Mouse (Mus musculus) kidney, embryonic 14.5 days (tissue): ENCODE measurements at regions not wholly inside any gene's neighbourhood (a gene's known extent, or its start where the extent isn't known, plus 50 kb on each side); places are given as distances from the start of the nearest gene placed in this dataset.
A peak's percentile ranks its signal among the peaks of the same experiment; 100 is the strongest.

Experiments
- ATAC-seq: fragments of 200-750 bp; cut with Nextera tagmentation; 2 replicates; pipeline ENCODE4 v1.8.0; 2017; ENCODE audit warnings: moderate number of reproducible peaks, mild to moderate bottlenecking, moderate TSS enrichment, moderate library complexity; ENCODE audit not compliant: low FRiP score, low TSS enrichment
- H3K27ac ChIP-seq: fragments of 300-500 bp; sonication (generic); 2 replicates; pipeline ENCODE4 v1.5.1; 2014; ENCODE audit warnings: low read depth, mild to moderate bottlenecking, low read length, moderate library complexity, mixed read lengths
- H3K27me3 ChIP-seq: fragments of 300-500 bp; sonication (generic); 2 replicates; pipeline ENCODE4 v1.6.1; 2014; ENCODE audit warnings: mild to moderate bottlenecking, low read length; ENCODE audit not compliant: control insufficient read depth, insufficient read depth
- H3K36me3 ChIP-seq: fragments of 300-500 bp; sonication (generic); 2 replicates; pipeline ENCODE4 v1.6.1; 2014; ENCODE audit warnings: low read length, mixed read lengths; ENCODE audit not compliant: control insufficient read depth, insufficient read depth
- H3K4me1 ChIP-seq: fragments of 300-500 bp; sonication (generic); 2 replicates; pipeline ENCODE4 v1.6.1; 2014; ENCODE audit warnings: low read length, mixed read lengths; ENCODE audit not compliant: control insufficient read depth, insufficient read depth
- H3K4me2 ChIP-seq: fragments of 300-500 bp; sonication (generic); replicated peaks from 2 replicates; pipeline ENCODE4 v1.6.1; 2014; ENCODE audit warnings: low read depth, mild to moderate bottlenecking, low read length
- H3K4me3 ChIP-seq: fragments of 300-500 bp; sonication (generic); 2 replicates; pipeline ENCODE4 v1.5.1; 2014; ENCODE audit warnings: mild to moderate bottlenecking, low read length
- H3K9ac ChIP-seq: fragments of 300-500 bp; sonication (generic); 2 replicates; pipeline ENCODE4 v1.6.1; 2014; ENCODE audit warnings: low read depth, mild to moderate bottlenecking, low read length, moderate library complexity
- H3K9me3 ChIP-seq: fragments of 300-500 bp; sonication (generic); 2 replicates; pipeline ENCODE4 v1.6.1; 2016; ENCODE audit warnings: low read length; ENCODE audit not compliant: control insufficient read depth
- WGBS: fragments of 180-500 bp; shearing (Covaris S2); extraction: QIAGEN DNeasy Blood & Tissue Kit; methylation state at CpG from one replicate; pipeline ENCODE4 v1.1.7; 2014; 5-methylcytosine and 5-hydroxymethylcytosine counted together

- ATAC-seq: no peak
- no peaks in the 10 kb centered on the region for H3K27me3 ChIP-seq
- H3K4me3 ChIP-seq: no peak overlapping the region
- no peaks in the 10 kb centered on the region for H3K4me1 ChIP-seq
- H3K9me3 ChIP-seq: no peaks in the 10 kb centered on the region
- H3K27ac ChIP-seq: no peak overlapping the region
- no peak overlapping the region for H3K9ac ChIP-seq
- no peak overlapping the region for H3K4me2 ChIP-seq
- no peaks in the 10 kb centered on the region for H3K36me3 ChIP-seq
Measured at GRCm38 (mm10) chr12:39047126-39047525, 267.9 kb downstream of the Etv1 start.

DNA sequence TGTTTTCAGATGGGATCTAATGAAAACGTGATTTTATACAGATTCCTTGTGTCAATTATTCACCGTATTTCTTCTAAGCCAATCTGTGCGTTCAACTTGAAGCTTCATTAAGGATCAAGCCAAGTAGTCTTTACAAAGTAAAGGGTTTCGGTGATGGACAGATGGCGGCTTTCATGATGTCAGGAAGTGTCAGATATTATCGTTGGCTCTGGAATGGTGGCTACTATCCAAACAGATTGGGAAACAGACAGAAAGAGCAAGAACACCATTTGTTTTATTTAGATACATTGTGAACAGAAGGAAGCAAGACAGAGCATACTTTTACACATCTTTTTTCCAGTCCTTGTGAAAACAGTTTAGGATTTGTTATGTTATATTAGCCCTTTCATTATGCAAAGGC lies 269.3 kb downstream of the Etv1 start:
- 77% methylated on average over 6 of the region's 6 CpGs for WGBS
- no peaks in the 10 kb centered on the region for H3K36me3 ChIP-seq

GRCm38 (mm10) chr12:39048958-39049357 lies 269.8 kb downstream of the Etv1 start:
- no peak for ATAC-seq
- Histone ChIP-seq H3K9me3 (no peaks in the 10 kb centered on the region), H3K4me1 (no peaks in the 10 kb centered on the region), H3K4me3 (no peak overlapping the region), H3K4me2 (no peak overlapping the region), H3K27ac (no peak overlapping the region), H3K36me3 (no peaks in the 10 kb centered on the region), H3K9ac (no peak overlapping the region), H3K27me3 (no peaks in the 10 kb centered on the region)
- WGBS: 82% methylated on average over 1 of the region's 1 CpGs

More for the DNA sequence above, 269.3 kb downstream of the Etv1 start:
- Histone ChIP-seq H3K27me3 (no peaks in the 10 kb centered on the region), H3K4me1 (no peaks in the 10 kb centered on the region), H3K9ac (no peak overlapping the region), H3K9me3 (no peaks in the 10 kb centered on the region), H3K4me2 (no peak overlapping the region), H3K27ac (no peak overlapping the region), H3K4me3 (no peak overlapping the region)
- no peak for ATAC-seq

GRCm38 (mm10) chr12:39070331-39071045 lies 291.3 kb downstream of the Etv1 start:
- Histone ChIP-seq H3K4me1 (no peaks in the 10 kb centered on the region), H3K4me2 (no peak overlapping the region), H3K9ac (no peak overlapping the region), H3K36me3 (no peaks in the 10 kb centered on the region), H3K4me3 (no peak overlapping the region), H3K9me3 (no peaks in the 10 kb centered on the region), H3K27me3 (no peaks in the 10 kb centered on the region), H3K27ac (no peak overlapping the region)
- no peak for ATAC-seq
- 87% methylated on average over 4 of the region's 4 CpGs for whole genome bisulfite sequencing

- Histone ChIP-seq H3K9ac (no peak overlapping the region), H3K27me3 (no peaks in the 10 kb centered on the region), H3K36me3 (no peaks in the 10 kb centered on the region), H3K4me3 (no peak overlapping the region), H3K4me2 (no peak overlapping the region), H3K4me1 (no peaks in the 10 kb centered on the region), H3K27ac (no peak overlapping the region), H3K9me3 (no peaks in the 10 kb centered on the region)
- WGBS: 65% methylated on average over 15 of the region's 15 CpGs
- ATAC-seq: 0 out of 2 replicates have a peak, but pooled peaks have one; percentile 68
Measured at GRCm38 (mm10) chr12:39073289-39074022, 294.3 kb downstream of the Etv1 start.

DNA sequence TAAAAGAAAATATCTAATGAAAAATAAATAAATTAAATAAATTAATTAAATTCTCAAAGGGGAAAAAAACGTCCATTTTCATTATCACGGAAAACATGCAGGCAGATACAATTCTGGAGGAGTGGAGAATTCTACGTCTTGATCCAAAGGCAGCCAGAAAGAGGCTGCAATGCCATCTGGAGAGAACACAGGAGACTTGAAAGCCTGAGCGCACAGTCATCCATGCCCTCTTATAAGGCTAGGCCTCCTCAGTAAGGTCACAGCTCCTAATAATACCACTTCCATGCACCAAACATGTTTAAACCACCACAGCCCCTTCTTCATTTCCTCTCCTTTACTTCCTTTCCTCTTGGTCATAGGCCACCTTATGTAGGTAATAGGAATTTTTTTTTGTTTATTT lies 307.1 kb downstream of the Etv1 start:
- WGBS: 94% methylated on average over 4 of the region's 4 CpGs
- H3K27me3 ChIP-seq: no peaks in the 10 kb centered on the region

DNA sequence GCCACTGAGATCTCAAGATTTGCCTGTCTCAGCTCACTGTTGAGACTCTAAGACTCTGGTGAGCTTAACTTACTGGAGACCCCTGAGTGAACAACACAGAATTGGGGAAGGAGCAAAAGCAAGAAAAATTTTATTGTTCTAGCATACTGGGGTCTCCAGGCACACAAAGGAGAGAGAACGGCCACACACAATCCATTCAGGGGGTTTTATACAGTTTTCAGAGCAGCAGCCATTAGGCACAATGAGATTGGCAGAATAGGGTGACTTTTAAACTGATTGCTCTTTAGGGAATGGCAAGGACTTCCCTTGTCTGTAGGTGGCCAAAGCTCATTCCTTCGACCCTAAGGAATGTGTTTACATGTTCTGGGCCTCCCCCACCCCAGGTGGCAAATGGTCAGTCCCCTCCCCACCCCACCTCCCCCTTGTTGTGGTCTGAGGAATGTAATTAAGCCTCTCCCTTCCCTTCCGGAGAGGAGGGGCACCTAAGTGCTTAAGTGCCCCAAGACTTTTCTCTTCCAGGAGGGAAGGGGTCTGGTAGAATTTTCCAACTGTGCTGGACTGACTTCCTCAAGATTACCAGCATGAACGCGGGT lies 315.6 kb downstream of the Etv1 start:
- ATAC-seq: no peak
- H3K36me3 ChIP-seq: no peaks in the 10 kb centered on the region
- WGBS: 9% methylated on average over 5 of the region's 5 CpGs
- H3K4me1 ChIP-seq: no peaks in the 10 kb centered on the region
- H3K27me3 ChIP-seq: no peaks in the 10 kb centered on the region
- no peak overlapping the region for H3K4me3 ChIP-seq
- H3K4me2 ChIP-seq: no peak overlapping the region
- H3K27ac ChIP-seq: no peak overlapping the region
- H3K9ac ChIP-seq: no peak overlapping the region
- H3K9me3 ChIP-seq: no peaks in the 10 kb centered on the region

More for the DNA sequence above, 307.1 kb downstream of the Etv1 start:
- Histone ChIP-seq H3K36me3 (no peaks in the 10 kb centered on the region), H3K4me1 (no peaks in the 10 kb centered on the region), H3K4me3 (no peak overlapping the region), H3K9me3 (no peaks in the 10 kb centered on the region), H3K4me2 (no peak overlapping the region), H3K27ac (no peak overlapping the region), H3K9ac (no peak overlapping the region)
- no peak for ATAC-seq

- Histone ChIP-seq H3K9me3 (no peaks in the 10 kb centered on the region), H3K4me1 (no peaks in the 10 kb centered on the region), H3K9ac (no peak overlapping the region), H3K4me3 (no peak overlapping the region), H3K27me3 (no peaks in the 10 kb centered on the region), H3K36me3 (no peaks in the 10 kb centered on the region), H3K27ac (no peak overlapping the region), H3K4me2 (no peak overlapping the region)
- 79% methylated on average over 3 of the region's 3 CpGs for WGBS
- ATAC-seq: no peak
Measured at GRCm38 (mm10) chr12:39123391-39124095, 344.4 kb downstream of the Etv1 start.
